Mouse (Mus musculus) liver, adult 2 months (tissue): ENCODE data around the gene Zbtb20. TPM values are rescaled to one million over a fixed set of nuclear protein-coding genes. Genes with fewer than 3 reads are reported as not detected.

ENCODE experiments used
- DNase-seq: peaks from one replicate; pipeline ENCODE4 v3.0.0-alpha.2; 2011; ENCODE audit warnings: low read depth, low spot score; ENCODE audit errors: extremely low read depth
- H3K27ac ChIP-seq: fragments of 200-500 bp; replicated peaks from 2 replicates; pipeline ENCODE4 v1.5.1; 2012; ENCODE audit warnings: low read depth, mild to moderate bottlenecking, control low read depth, inconsistent platforms, low read length; ENCODE audit not compliant: insufficient read depth
- H3K27me3 ChIP-seq: fragments of 200-500 bp; 2 replicates; pipeline ENCODE4 v1.6.1; 2012; ENCODE audit warnings: mild to moderate bottlenecking, moderate library complexity, low read length, inconsistent platforms; ENCODE audit not compliant: control insufficient read depth, insufficient read depth
- H3K36me3 ChIP-seq: fragments of 200-500 bp; 2 replicates; pipeline ENCODE4 v1.6.1; 2012; ENCODE audit warnings: low read length, inconsistent platforms; ENCODE audit not compliant: control insufficient read depth, insufficient read depth
- H3K4me1 ChIP-seq: fragments of 200-500 bp; 2 replicates; pipeline ENCODE4 v1.6.1; 2011; ENCODE audit warnings: low read length; ENCODE audit not compliant: control insufficient read depth, insufficient read depth
- H3K4me3 ChIP-seq: fragments of 200-500 bp; 2 replicates; pipeline ENCODE4 v1.5.1; 2011; ENCODE audit warnings: low read depth, mild to moderate bottlenecking, control low read depth, low read length, moderate library complexity; ENCODE audit not compliant: insufficient read depth
- H3K79me2 ChIP-seq: fragments of 200-500 bp; 2 replicates; pipeline ENCODE4 v1.6.1; 2012; ENCODE audit warnings: inconsistent platforms, mild to moderate bottlenecking, low read length, moderate library complexity; ENCODE audit not compliant: control insufficient read depth, insufficient read depth
- H3K9ac ChIP-seq: fragments of 200-500 bp; 2 replicates; pipeline ENCODE4 v1.6.1; 2012; ENCODE audit warnings: low read depth, mild to moderate bottlenecking, control low read depth, inconsistent platforms, low read length
- CTCF ChIP-seq: fragments of 200-500 bp; IDR thresholded peaks from 2 replicates; pipeline ENCODE4 v1.5.1; 2011; ENCODE audit warnings: low read depth, low read length, control low read depth
- POLR2A ChIP-seq: fragments of 200-500 bp; IDR thresholded peaks from 2 replicates; pipeline ENCODE4 v1.6.1; 2011; ENCODE audit warnings: low read length, control low read depth; ENCODE audit not compliant: insufficient read depth; ENCODE audit errors: extremely low read depth
- WGBS: fragments of 180-500 bp; shearing (Covaris S2); methylation state at CpG from one replicate; pipeline ENCODE4 v1.1.7; 2018; 5-methylcytosine and 5-hydroxymethylcytosine counted together
- polyA plus RNA-seq: library from polyadenylated mRNA; depleted of rRNA; stranded (reverse); fragments of >200 nt; gene quantifications from 2 replicates; pipeline ENCODE4 v1.2.3, GENCODE M21; 2012
- total RNA-seq: library from RNA; depleted of rRNA; stranded (reverse); fragments of >200 nt; gene quantifications from 2 replicates; pipeline ENCODE4 v1.2.3, GENCODE M21; 2014

Zbtb20 gene
- total and polyA plus RNA-seq, 2 experiments = 17.8 to 52.6 TPM

- Histone ChIP-seq H3K4me3 (no peak overlapping the region), H3K27me3 (no peaks in the 10 kb centered on the region), H3K79me2 (peaks cover 27% of the 10 kb centered on the region; the same call in 1 of the 2 replicates), H3K4me1 (no peaks in the 10 kb centered on the region; the same call in 1 of the 2 replicates), H3K36me3 (no peaks in the 10 kb centered on the region), H3K27ac (no peak overlapping the region), H3K9ac (no peak overlapping the region)
- no peak for DNase-seq
- WGBS = 91% methylated on average over 4 of the region's 4 CpGs
- no peak for TF ChIP-seq CTCF
- TF ChIP-seq POLR2A = no peak
These were observed 635.9 kb downstream of the Zbtb20 start for GRCm38 (mm10) chr16:43511531-43511930.

- no peaks in the 10 kb centered on the region for H3K36me3 ChIP-seq
- H3K9ac ChIP-seq = no peak overlapping the region
- H3K27me3 ChIP-seq = no peaks in the 10 kb centered on the region
- H3K4me3 ChIP-seq = no peak overlapping the region
- H3K27ac ChIP-seq = no peak overlapping the region
- peaks cover 31% of the 10 kb centered on the region for H3K79me2 ChIP-seq
- WGBS = 82% methylated on average over 5 of the region's 5 CpGs
- peaks cover 2% of the 10 kb centered on the region; the same call in 1 of the 2 replicates for H3K4me1 ChIP-seq
- no peak for DNase-seq
- TF ChIP-seq POLR2A = no peak
These were observed 638.3 kb downstream of the Zbtb20 start for GRCm38 (mm10) chr16:43513933-43514332.

- no peaks in the 10 kb centered on the region for H3K27me3 ChIP-seq
- H3K9ac ChIP-seq = no peak overlapping the region
- 82% methylated on average over 4 of the region's 4 CpGs for whole genome bisulfite sequencing
- H3K79me2 ChIP-seq = peaks cover 31% of the 10 kb centered on the region
- TF ChIP-seq POLR2A = no peak
- TF ChIP-seq CTCF = no peak
- no peak overlapping the region for H3K27ac ChIP-seq
- peaks cover 2% of the 10 kb centered on the region; the same call in 1 of the 2 replicates for H3K4me1 ChIP-seq
- H3K36me3 ChIP-seq = no peaks in the 10 kb centered on the region
- no peak overlapping the region for H3K4me3 ChIP-seq
- no peak for DNase-seq
These were observed 639.9 kb downstream of the Zbtb20 start for GRCm38 (mm10) chr16:43515538-43515937.

- Histone ChIP-seq H3K9ac (no peak overlapping the region), H3K27ac (no peak overlapping the region), H3K4me1 (peaks cover 5% of the 10 kb centered on the region; the same call in 1 of the 2 replicates), H3K27me3 (no peaks in the 10 kb centered on the region), H3K79me2 (peaks cover 23% of the 10 kb centered on the region), H3K4me3 (no peak overlapping the region), H3K36me3 (no peaks in the 10 kb centered on the region)
- WGBS = 59% methylated on average over 2 of the region's 2 CpGs
- DNase-seq = no peak
- TF ChIP-seq POLR2A (no peak), CTCF (no peak)
These were observed 644.6 kb downstream of the Zbtb20 start for GRCm38 (mm10) chr16:43520274-43520673.

- no peaks in the 10 kb centered on the region for H3K36me3 ChIP-seq
- DNase-seq = no peak
- 98% methylated on average over 4 of the region's 4 CpGs for WGBS
- H3K9ac ChIP-seq = no peak overlapping the region
- peaks cover 7% of the 10 kb centered on the region; the same call in 1 of the 2 replicates for H3K4me1 ChIP-seq
- no peak for TF ChIP-seq POLR2A
- TF ChIP-seq CTCF = no peak
- no peak overlapping the region for H3K4me3 ChIP-seq
- no peak overlapping the region for H3K27ac ChIP-seq
- H3K79me2 ChIP-seq = peaks cover 21% of the 10 kb centered on the region
- no peaks in the 10 kb centered on the region for H3K27me3 ChIP-seq
These were observed 646.8 kb downstream of the Zbtb20 start for GRCm38 (mm10) chr16:43522482-43522881.

- TF ChIP-seq CTCF (no peak), POLR2A (no peak)
- Histone ChIP-seq H3K9ac (no peak overlapping the region), H3K79me2 (peaks cover 17% of the 10 kb centered on the region), H3K27ac (no peak overlapping the region), H3K4me1 (peaks cover 5% of the 10 kb centered on the region; the same call in 1 of the 2 replicates), H3K27me3 (no peaks in the 10 kb centered on the region), H3K4me3 (no peak overlapping the region), H3K36me3 (no peaks in the 10 kb centered on the region)
- WGBS = 68% methylated on average over 9 of the region's 9 CpGs
- peak; percentile 41 for DNase-seq
These were observed 648.5 kb downstream of the Zbtb20 start for GRCm38 (mm10) chr16:43524179-43524578.
